Mouse (Mus musculus): ENCODE measurements around the gene Tmem161a. TPM values are rescaled to one million over a fixed set of nuclear protein-coding genes. Genes with fewer than 3 reads are reported as not detected.

Gene Tmem161a
- polyA plus RNA-seq (2014; fragmentation: Nextera tagmentation; extraction: Ambion mirVana) = 31.2 and 40.7 TPM in 2 replicates

GRCm38 (mm10) chr8:70172043-70172681 is at the start of gene Tmem161a:
Tmem161a (plus strand) TSS chr8:70172356.
- DNase-seq (peak; percentile 95), ATAC-seq (ENCODE audit: low FRiP score, low TSS enrichment) (peak; percentile 93)
- peaks cover 8% of the 10 kb centered on the region; the same call in 1 of the 2 replicates for H3K4me1 ChIP-seq (ENCODE audit: control insufficient read depth, insufficient read depth, low read length)
- peaks cover 6% of the 10 kb centered on the region for H3K36me3 ChIP-seq (ENCODE audit: control insufficient read depth, insufficient read depth, low read length)
- 2% methylated on average over 27 of the region's 27 CpGs for whole genome bisulfite sequencing
- H3K9me3 ChIP-seq (ENCODE audit: control insufficient read depth, low read length) = no peaks in the 10 kb centered on the region
- H3K27me3 ChIP-seq (ENCODE audit: control insufficient read depth, insufficient read depth, low read length) = no peaks in the 10 kb centered on the region
- H3K27ac ChIP-seq (replicated peaks; ENCODE audit: low read depth, low read length) = no peak within 1 kb of the TSS
- H3K4me3 ChIP-seq (replicated peaks; ENCODE audit: low read depth, low read length) = peak within 1 kb of the TSS; percentile 63
- peak within 1 kb of the TSS; percentile 78 for H3K9ac ChIP-seq (replicated peaks; ENCODE audit: low read length)
- peak within 1 kb of the TSS; percentile 64 for H3K4me2 ChIP-seq (ENCODE audit: low read length)

GRCm38 (mm10) chr8:70122863-70123262 is 49.3 kb upstream of the Tmem161a start:
- H3K4me1 ChIP-seq (ENCODE audit: control insufficient read depth, insufficient read depth, low read length) = peaks cover 7% of the 10 kb centered on the region
- H3K4me2 ChIP-seq (ENCODE audit: low read length) = no peak overlapping the region
- no peak overlapping the region for H3K27ac ChIP-seq (replicated peaks; ENCODE audit: low read depth, low read length)
- 55% methylated on average over 2 of the region's 2 CpGs for WGBS
- H3K4me3 ChIP-seq (replicated peaks; ENCODE audit: low read depth, low read length) = no peak overlapping the region
- no peaks in the 10 kb centered on the region for H3K9me3 ChIP-seq (ENCODE audit: control insufficient read depth, low read length)
- ATAC-seq (ENCODE audit: low FRiP score, low TSS enrichment) (no peak), DNase-seq (peak; percentile 57)
- H3K36me3 ChIP-seq (ENCODE audit: control insufficient read depth, insufficient read depth, low read length) = no peaks in the 10 kb centered on the region
- H3K27me3 ChIP-seq (ENCODE audit: control insufficient read depth, insufficient read depth, low read length) = no peaks in the 10 kb centered on the region
- H3K9ac ChIP-seq (replicated peaks; ENCODE audit: low read length) = no peak overlapping the region

GRCm38 (mm10) chr8:70124992-70125391 is 47.2 kb upstream of the Tmem161a start:
- Histone ChIP-seq H3K4me1 (ENCODE audit: control insufficient read depth, insufficient read depth, low read length) (no peaks in the 10 kb centered on the region), H3K9ac (replicated peaks; ENCODE audit: low read length) (no peak overlapping the region), H3K27me3 (ENCODE audit: control insufficient read depth, insufficient read depth, low read length) (no peaks in the 10 kb centered on the region), H3K36me3 (ENCODE audit: control insufficient read depth, insufficient read depth, low read length) (no peaks in the 10 kb centered on the region), H3K4me3 (replicated peaks; ENCODE audit: low read depth, low read length) (no peak overlapping the region), H3K9me3 (ENCODE audit: control insufficient read depth, low read length) (no peaks in the 10 kb centered on the region), H3K4me2 (ENCODE audit: low read length) (no peak overlapping the region), H3K27ac (replicated peaks; ENCODE audit: low read depth, low read length) (no peak overlapping the region)
- no peak for ATAC-seq (ENCODE audit: low FRiP score, low TSS enrichment)
- DNase-seq = no peak
- WGBS = 64% methylated on average over 8 of the region's 8 CpGs

- no peaks in the 10 kb centered on the region for H3K9me3 ChIP-seq (ENCODE audit: control insufficient read depth, low read length)
- H3K9ac ChIP-seq (replicated peaks; ENCODE audit: low read length) = no peak overlapping the region
- 67% methylated on average over 3 of the region's 3 CpGs for WGBS
- peaks cover 5% of the 10 kb centered on the region; the same call in 1 of the 2 replicates for H3K4me1 ChIP-seq (ENCODE audit: control insufficient read depth, insufficient read depth, low read length)
- no peak overlapping the region for H3K4me2 ChIP-seq (ENCODE audit: low read length)
- ATAC-seq (ENCODE audit: low FRiP score, low TSS enrichment) (no peak), DNase-seq (peak; percentile 61)
- H3K27me3 ChIP-seq (ENCODE audit: control insufficient read depth, insufficient read depth, low read length) = no peaks in the 10 kb centered on the region
- no peak overlapping the region for H3K4me3 ChIP-seq (replicated peaks; ENCODE audit: low read depth, low read length)
- H3K36me3 ChIP-seq (ENCODE audit: control insufficient read depth, insufficient read depth, low read length) = peaks cover 11% of the 10 kb centered on the region
- H3K27ac ChIP-seq (replicated peaks; ENCODE audit: low read depth, low read length) = peak overlapping the region; percentile 37; the same call in 1 of the 2 replicates
Observed at GRCm38 (mm10) chr8:70128435-70128834, 43.7 kb upstream of the Tmem161a start.

- no peak overlapping the region for H3K4me2 ChIP-seq (ENCODE audit: low read length)
- peaks cover 21% of the 10 kb centered on the region for H3K36me3 ChIP-seq (ENCODE audit: control insufficient read depth, insufficient read depth, low read length)
- DNase-seq (peak; percentile 58), ATAC-seq (ENCODE audit: low FRiP score, low TSS enrichment) (peak; percentile 31)
- H3K9me3 ChIP-seq (ENCODE audit: control insufficient read depth, low read length) = no peaks in the 10 kb centered on the region
- 61% methylated on average over 9 of the region's 9 CpGs for WGBS
- H3K4me3 ChIP-seq (replicated peaks; ENCODE audit: low read depth, low read length) = no peak overlapping the region
- 0 out of 2 replicates have a peak overlapping the region, but pooled peaks have one; percentile 4 for H3K27ac ChIP-seq (replicated peaks; ENCODE audit: low read depth, low read length)
- H3K4me1 ChIP-seq (ENCODE audit: control insufficient read depth, insufficient read depth, low read length) = peaks cover 5% of the 10 kb centered on the region; the same call in 1 of the 2 replicates
- H3K9ac ChIP-seq (replicated peaks; ENCODE audit: low read length) = no peak overlapping the region
- no peaks in the 10 kb centered on the region for H3K27me3 ChIP-seq (ENCODE audit: control insufficient read depth, insufficient read depth, low read length)
Observed at GRCm38 (mm10) chr8:70129309-70129952, 42.7 kb upstream of the Tmem161a start.

GRCm38 (mm10) chr8:70130066-70130465 is 42.1 kb upstream of the Tmem161a start:
- 0 out of 2 replicates have a peak overlapping the region, but pooled peaks have one; percentile 4 for H3K27ac ChIP-seq (replicated peaks; ENCODE audit: low read depth, low read length)
- WGBS = 90% methylated on average over 3 of the region's 3 CpGs
- peaks cover 5% of the 10 kb centered on the region; the same call in 1 of the 2 replicates for H3K4me1 ChIP-seq (ENCODE audit: control insufficient read depth, insufficient read depth, low read length)
- no peaks in the 10 kb centered on the region for H3K27me3 ChIP-seq (ENCODE audit: control insufficient read depth, insufficient read depth, low read length)
- DNase-seq (no peak), ATAC-seq (ENCODE audit: low FRiP score, low TSS enrichment) (no peak)
- H3K9ac ChIP-seq (replicated peaks; ENCODE audit: low read length) = no peak overlapping the region
- no peaks in the 10 kb centered on the region for H3K9me3 ChIP-seq (ENCODE audit: control insufficient read depth, low read length)
- no peak overlapping the region for H3K4me2 ChIP-seq (ENCODE audit: low read length)
- no peak overlapping the region for H3K4me3 ChIP-seq (replicated peaks; ENCODE audit: low read depth, low read length)
- peaks cover 27% of the 10 kb centered on the region for H3K36me3 ChIP-seq (ENCODE audit: control insufficient read depth, insufficient read depth, low read length)

- Histone ChIP-seq H3K27me3 (ENCODE audit: control insufficient read depth, insufficient read depth, low read length) (no peaks in the 10 kb centered on the region), H3K4me1 (ENCODE audit: control insufficient read depth, insufficient read depth, low read length) (peaks cover 5% of the 10 kb centered on the region; the same call in 1 of the 2 replicates), H3K27ac (replicated peaks; ENCODE audit: low read depth, low read length) (0 out of 2 replicates have a peak within 1 kb of the TSS, but pooled peaks have one; percentile 6), H3K9ac (replicated peaks; ENCODE audit: low read length) (peak within 1 kb of the TSS; percentile 61), H3K4me2 (ENCODE audit: low read length) (peak within 1 kb of the TSS; percentile 63), H3K4me3 (replicated peaks; ENCODE audit: low read depth, low read length) (peak within 1 kb of the TSS; percentile 54), H3K9me3 (ENCODE audit: control insufficient read depth, low read length) (no peaks in the 10 kb centered on the region), H3K36me3 (ENCODE audit: control insufficient read depth, insufficient read depth, low read length) (peaks cover 35% of the 10 kb centered on the region)
- ATAC-seq (ENCODE audit: low FRiP score, low TSS enrichment) = peak; percentile 82
- peak; percentile 96 for DNase-seq
- 1% methylated on average over 37 of the region's 37 CpGs for WGBS
Observed at GRCm38 (mm10) chr8:70131166-70131883, 40.8 kb upstream of the Tmem161a start, which contains the start of gene Nr2c2ap. Nr2c2ap (plus strand) TSS chr8:70131333.

GRCm38 (mm10) chr8:70134086-70134485 is 38.1 kb upstream of the Tmem161a start:
- H3K4me1 ChIP-seq (ENCODE audit: control insufficient read depth, insufficient read depth, low read length) = peaks cover 13% of the 10 kb centered on the region
- no peak overlapping the region for H3K4me3 ChIP-seq (replicated peaks; ENCODE audit: low read depth, low read length)
- DNase-seq (no peak), ATAC-seq (ENCODE audit: low FRiP score, low TSS enrichment) (no peak)
- no peak overlapping the region for H3K9ac ChIP-seq (replicated peaks; ENCODE audit: low read length)
- peaks cover 38% of the 10 kb centered on the region for H3K36me3 ChIP-seq (ENCODE audit: control insufficient read depth, insufficient read depth, low read length)
- no peak overlapping the region for H3K27ac ChIP-seq (replicated peaks; ENCODE audit: low read depth, low read length)
- WGBS = 87% methylated on average over 5 of the region's 5 CpGs
- no peak overlapping the region for H3K4me2 ChIP-seq (ENCODE audit: low read length)
- no peaks in the 10 kb centered on the region for H3K27me3 ChIP-seq (ENCODE audit: control insufficient read depth, insufficient read depth, low read length)
- no peaks in the 10 kb centered on the region for H3K9me3 ChIP-seq (ENCODE audit: control insufficient read depth, low read length)
